Mouse (Mus musculus) midbrain, embryonic 12.5 days (tissue): Measurements from ENCODE around the gene Ctdspl. TPM values are rescaled to one million over a fixed set of nuclear protein-coding genes. Genes with fewer than 3 reads are reported as not detected.
A peak's percentile ranks its signal among the peaks of the same experiment; 100 is the strongest.

Experiments used
- ATAC-seq: fragments of 200-750 bp; cut with Nextera tagmentation; 2 replicates; pipeline ENCODE4 v1.8.0; 2017; ENCODE audit warnings: low read depth, moderate TSS enrichment, moderate library complexity; ENCODE audit not compliant: low FRiP score
- H3K27ac ChIP-seq: fragments of 300-500 bp; sonication (generic); replicated peaks from 2 replicates; pipeline ENCODE4 v1.5.1; 2016; ENCODE audit warnings: mild to moderate bottlenecking
- H3K27me3 ChIP-seq: fragments of 300-500 bp; sonication (generic); 2 replicates; pipeline ENCODE4 v1.6.1; 2016; ENCODE audit warnings: mild to moderate bottlenecking
- H3K36me3 ChIP-seq: fragments of 300-500 bp; sonication (generic); 2 replicates; pipeline ENCODE4 v1.6.1; 2016
- H3K4me1 ChIP-seq: fragments of 300-500 bp; sonication (generic); 2 replicates; pipeline ENCODE4 v1.6.1; 2016
- H3K4me2 ChIP-seq: fragments of 300-500 bp; sonication (generic); replicated peaks from 2 replicates; pipeline ENCODE4 v1.6.1; 2016; ENCODE audit warnings: mild to moderate bottlenecking, moderate library complexity
- H3K4me3 ChIP-seq: fragments of 300-500 bp; sonication (generic); 2 replicates; pipeline ENCODE4 v1.5.1; 2016; ENCODE audit warnings: mild to moderate bottlenecking
- H3K9ac ChIP-seq: fragments of 300-500 bp; sonication (generic); replicated peaks from 2 replicates; pipeline ENCODE4 v1.6.1; 2016; ENCODE audit warnings: mild to moderate bottlenecking, moderate library complexity
- H3K9me3 ChIP-seq: fragments of 300-500 bp; sonication (generic); 2 replicates; pipeline ENCODE4 v1.6.1; 2016; ENCODE audit warnings: mild to moderate bottlenecking
- WGBS: fragments of 180-500 bp; shearing (Covaris S2); methylation state at CpG from one replicate; pipeline ENCODE4 v1.1.7; 2016; 5-methylcytosine and 5-hydroxymethylcytosine counted together
- polyA plus RNA-seq: library from polyadenylated mRNA; unstranded; fragments of >200 nt; fragmentation: Nextera tagmentation; extraction: Ambion mirVana; gene quantifications from 2 replicates; pipeline ENCODE4 v1.2.1, GENCODE M21; 2016

Gene Ctdspl
- polyA plus RNA-seq, 1 experiment from 2014 or later = 6.3 TPM

GRCm38 (mm10) chr9:119034676-119035665, 108.7 kb downstream of the Ctdspl start:
- Histone ChIP-seq H3K27ac (no peak overlapping the region), H3K27me3 (peaks cover 7% of the 10 kb centered on the region; the same call in 1 of the 2 replicates), H3K4me1 (peaks cover 42% of the 10 kb centered on the region), H3K36me3 (0 out of 2 replicates have a peak, but pooled peaks cover 7% of the 10 kb centered on the region), H3K4me3 (no peak overlapping the region), H3K9me3 (no peaks in the 10 kb centered on the region), H3K9ac (no peak overlapping the region), H3K4me2 (no peak overlapping the region)
- 64% methylated on average over 29 of the region's 29 CpGs for WGBS
- ATAC-seq = no peak

- peaks cover 7% of the 10 kb centered on the region; the same call in 1 of the 2 replicates for H3K27me3 ChIP-seq
- no peak overlapping the region for H3K9ac ChIP-seq
- 88% methylated on average over 7 of the region's 7 CpGs for WGBS
- no peak for ATAC-seq
- no peak overlapping the region for H3K4me2 ChIP-seq
- no peaks in the 10 kb centered on the region for H3K9me3 ChIP-seq
- H3K4me3 ChIP-seq = no peak overlapping the region
- H3K4me1 ChIP-seq = peaks cover 42% of the 10 kb centered on the region
- H3K36me3 ChIP-seq = 0 out of 2 replicates have a peak, but pooled peaks cover 7% of the 10 kb centered on the region
- no peak overlapping the region for H3K27ac ChIP-seq
Measured at GRCm38 (mm10) chr9:119035836-119036235, 109.6 kb downstream of the Ctdspl start.

GRCm38 (mm10) chr9:119037076-119037730, 111.0 kb downstream of the Ctdspl start:
- WGBS = 78% methylated on average over 15 of the region's 15 CpGs
- ATAC-seq = no peak
- H3K4me3 ChIP-seq = no peak overlapping the region
- H3K9me3 ChIP-seq = no peaks in the 10 kb centered on the region
- no peak overlapping the region for H3K27ac ChIP-seq
- H3K27me3 ChIP-seq = peaks cover 7% of the 10 kb centered on the region; the same call in 1 of the 2 replicates
- H3K9ac ChIP-seq = no peak overlapping the region
- H3K4me1 ChIP-seq = peaks cover 35% of the 10 kb centered on the region
- H3K36me3 ChIP-seq = 0 out of 2 replicates have a peak, but pooled peaks cover 10% of the 10 kb centered on the region
- H3K4me2 ChIP-seq = no peak overlapping the region

GRCm38 (mm10) chr9:119038574-119038973, 112.3 kb downstream of the Ctdspl start:
- Histone ChIP-seq H3K4me3 (no peak overlapping the region), H3K9me3 (no peaks in the 10 kb centered on the region), H3K4me1 (peaks cover 22% of the 10 kb centered on the region), H3K27me3 (no peaks in the 10 kb centered on the region), H3K36me3 (0 out of 2 replicates have a peak, but pooled peaks cover 10% of the 10 kb centered on the region), H3K27ac (no peak overlapping the region), H3K9ac (no peak overlapping the region), H3K4me2 (no peak overlapping the region)
- 87% methylated on average over 3 of the region's 3 CpGs for WGBS
- ATAC-seq = no peak

- Histone ChIP-seq H3K9me3 (no peaks in the 10 kb centered on the region), H3K4me1 (peaks cover 10% of the 10 kb centered on the region; the same call in 1 of the 2 replicates), H3K36me3 (0 out of 2 replicates have a peak, but pooled peaks cover 10% of the 10 kb centered on the region), H3K27me3 (no peaks in the 10 kb centered on the region), H3K27ac (no peak overlapping the region), H3K4me3 (no peak overlapping the region), H3K9ac (no peak overlapping the region), H3K4me2 (no peak overlapping the region)
- WGBS = 94% methylated on average over 15 of the region's 15 CpGs
- no peak for ATAC-seq
Measured at GRCm38 (mm10) chr9:119040101-119040775, 114.0 kb downstream of the Ctdspl start.

GRCm38 (mm10) chr9:119048182-119048903, 122.1 kb downstream of the Ctdspl start:
- H3K27me3 ChIP-seq = peaks cover 18% of the 10 kb centered on the region

GRCm38 (mm10) chr9:119051158-119051557, 124.9 kb downstream of the Ctdspl start:
- H3K27me3 ChIP-seq = peaks cover 33% of the 10 kb centered on the region
- H3K4me2 ChIP-seq = no peak overlapping the region
- H3K9ac ChIP-seq = no peak overlapping the region
- no peaks in the 10 kb centered on the region for H3K9me3 ChIP-seq
- no peak for ATAC-seq
- H3K4me1 ChIP-seq = peaks cover 14% of the 10 kb centered on the region
- H3K27ac ChIP-seq = no peak overlapping the region
- H3K36me3 ChIP-seq = no peaks in the 10 kb centered on the region
- 78% methylated on average over 2 of the region's 2 CpGs for WGBS
- no peak overlapping the region for H3K4me3 ChIP-seq

More at GRCm38 (mm10) chr9:119048182-119048903, 122.1 kb downstream of the Ctdspl start:
- H3K4me3 ChIP-seq = no peak overlapping the region
- ATAC-seq = no peak
- no peak overlapping the region for H3K9ac ChIP-seq
- H3K36me3 ChIP-seq = no peaks in the 10 kb centered on the region
- H3K4me2 ChIP-seq = no peak overlapping the region
- H3K27ac ChIP-seq = no peak overlapping the region
- 80% methylated on average over 11 of the region's 11 CpGs for WGBS
- H3K9me3 ChIP-seq = no peaks in the 10 kb centered on the region
- peaks cover 14% of the 10 kb centered on the region for H3K4me1 ChIP-seq

GRCm38 (mm10) chr9:119052154-119052944, 126.1 kb downstream of the Ctdspl start, which contains the start of gene Vill:
Gene Vill, plus strand, starts transcription at chr9:119052778.
- 21% methylated on average over 22 of the region's 22 CpGs for WGBS
- H3K9ac ChIP-seq = peak within 1 kb of the TSS; percentile 39; the same call in 1 of the 2 replicates

GRCm38 (mm10) chr9:119053964-119054576, 127.8 kb downstream of the Ctdspl start:
- no peak for ATAC-seq
- no peaks in the 10 kb centered on the region for H3K36me3 ChIP-seq
- H3K27me3 ChIP-seq = peaks cover 33% of the 10 kb centered on the region
- WGBS = 81% methylated on average over 9 of the region's 9 CpGs
- no peak overlapping the region for H3K27ac ChIP-seq
- H3K4me2 ChIP-seq = no peak overlapping the region
- H3K4me3 ChIP-seq = no peak overlapping the region
- H3K4me1 ChIP-seq = peaks cover 14% of the 10 kb centered on the region
- H3K9me3 ChIP-seq = no peaks in the 10 kb centered on the region
- H3K9ac ChIP-seq = no peak overlapping the region

More at GRCm38 (mm10) chr9:119052154-119052944, 126.1 kb downstream of the Ctdspl start, which contains the start of gene Vill:
- H3K9me3 ChIP-seq = no peaks in the 10 kb centered on the region
- H3K4me1 ChIP-seq = peaks cover 14% of the 10 kb centered on the region
- no peaks in the 10 kb centered on the region for H3K36me3 ChIP-seq
- no peak within 1 kb of the TSS for H3K27ac ChIP-seq
- peak within 1 kb of the TSS; percentile 30 for H3K4me3 ChIP-seq
- peak within 1 kb of the TSS; percentile 54 for H3K4me2 ChIP-seq
- H3K27me3 ChIP-seq = peaks cover 33% of the 10 kb centered on the region
- peak; percentile 81 for ATAC-seq

- no peak overlapping the region for H3K4me2 ChIP-seq
- peaks cover 14% of the 10 kb centered on the region for H3K4me1 ChIP-seq
- WGBS = 90% methylated on average over 4 of the region's 4 CpGs
- H3K9me3 ChIP-seq = no peaks in the 10 kb centered on the region
- no peak overlapping the region for H3K27ac ChIP-seq
- peaks cover 33% of the 10 kb centered on the region for H3K27me3 ChIP-seq
- H3K4me3 ChIP-seq = no peak overlapping the region
- ATAC-seq = no peak
- H3K9ac ChIP-seq = no peak overlapping the region
- no peaks in the 10 kb centered on the region for H3K36me3 ChIP-seq
Measured at GRCm38 (mm10) chr9:119055336-119055735, 129.1 kb downstream of the Ctdspl start.
